Mouse (Mus musculus): ENCODE results near the gene Pakap. TPM values are rescaled to one million over a fixed set of nuclear protein-coding genes. Genes with fewer than 3 reads are reported as not detected.

Gene Pakap
- polyA plus RNA-seq, 1 experiment from 2014 or later, result 12.6 TPM

Other genes starting within 250 kb of the Pakap start
- gene Palm2, start 133.9 kb upstream of the Pakap start, polyA plus RNA-seq (2014; fragmentation: Nextera tagmentation; extraction: Ambion mirVana), result 14.3 and 18.6 TPM in 2 replicates
- gene Akap2, start 149.5 kb downstream of the Pakap start, polyA plus RNA-seq (2014; fragmentation: Nextera tagmentation; extraction: Ambion mirVana), result 13.0 and 14.3 TPM in 2 replicates

Data from hindbrain, embryonic 14.5 days (tissue).